Mouse (Mus musculus) midbrain, embryonic 14.5 days (tissue): ENCODE measurements at regions not wholly inside any gene's neighbourhood (a gene's known extent, or its start where the extent isn't known, plus 50 kb on each side); places are given as distances from the start of the nearest gene placed in this dataset.
"Not testable (repeated sequence)": the region's sequence is repeated elsewhere in the genome, so short reads cannot be mapped to it uniquely, and the experiment has no call there.

Experiments used
- ATAC-seq: fragments of 200-750 bp; cut with Nextera tagmentation; 2 replicates; pipeline ENCODE4 v1.8.0; 2017; ENCODE audit warnings: moderate number of reproducible peaks, moderate library complexity; ENCODE audit not compliant: low FRiP score, low TSS enrichment
- DNase-seq: peaks from one replicate; pipeline ENCODE4 v3.0.0-alpha.2; 2015
- H3K27ac ChIP-seq: fragments of 300-500 bp; sonication (generic); replicated peaks from 2 replicates; pipeline ENCODE4 v1.5.1; 2014; ENCODE audit warnings: mild to moderate bottlenecking, low read depth, low read length, moderate library complexity
- H3K27me3 ChIP-seq: fragments of 300-500 bp; sonication (generic); 2 replicates; pipeline ENCODE4 v1.6.1; 2014; ENCODE audit warnings: low read length, control low read depth, mixed read lengths; ENCODE audit not compliant: control insufficient read depth, insufficient read depth
- H3K36me3 ChIP-seq: fragments of 300-500 bp; sonication (generic); 2 replicates; pipeline ENCODE4 v1.6.1; 2014; ENCODE audit warnings: low read length, control low read depth; ENCODE audit not compliant: control insufficient read depth, insufficient read depth
- H3K4me1 ChIP-seq: fragments of 300-500 bp; sonication (generic); 2 replicates; pipeline ENCODE4 v1.6.1; 2014; ENCODE audit warnings: mild to moderate bottlenecking, antibody characterized with exemption, low read length, control low read depth; ENCODE audit not compliant: control insufficient read depth, insufficient read depth
- H3K4me2 ChIP-seq: fragments of 300-500 bp; sonication (generic); 2 replicates; pipeline ENCODE4 v1.6.1; 2014; ENCODE audit warnings: mild to moderate bottlenecking, low read length, moderate library complexity
- H3K4me3 ChIP-seq: fragments of 300-500 bp; sonication (generic); replicated peaks from 2 replicates; pipeline ENCODE4 v1.5.1; 2014; ENCODE audit warnings: low read depth, low read length
- H3K9ac ChIP-seq: fragments of 300-500 bp; sonication (generic); replicated peaks from 2 replicates; pipeline ENCODE4 v1.6.1; 2014; ENCODE audit warnings: mild to moderate bottlenecking, low read length, moderate library complexity
- H3K9me3 ChIP-seq: fragments of 300-500 bp; sonication (generic); 2 replicates; pipeline ENCODE4 v1.6.1; 2016; ENCODE audit warnings: low read length, control low read depth, mixed read lengths; ENCODE audit not compliant: control insufficient read depth
- WGBS: fragments of 180-500 bp; shearing (Covaris S2); extraction: QIAGEN DNeasy Blood & Tissue Kit; methylation state at CpG from one replicate; pipeline ENCODE4 v1.1.7; 2014; 5-methylcytosine and 5-hydroxymethylcytosine counted together

DNA sequence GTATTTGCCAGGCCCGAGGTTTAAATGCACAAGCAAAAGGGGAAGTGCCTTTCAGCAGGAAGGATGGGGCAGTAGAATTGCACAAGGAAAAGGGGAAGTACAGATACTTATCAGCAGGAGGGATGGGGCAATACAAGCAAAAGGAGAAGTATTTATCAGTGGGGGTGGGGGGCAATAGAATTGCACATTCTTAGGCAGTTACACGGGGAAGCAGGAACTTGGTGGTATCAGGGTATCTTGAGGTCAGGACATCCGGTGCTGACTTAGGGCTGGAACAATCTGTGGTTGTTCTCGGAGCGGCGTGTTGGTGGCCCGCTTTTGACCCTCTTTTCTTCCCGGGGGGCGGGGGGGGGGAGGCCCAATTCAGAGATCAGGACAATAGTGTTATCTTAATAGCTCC, 112.4 kb upstream of the Tmem150c start:
- not testable (repeated sequence) for H3K4me2 ChIP-seq, ATAC-seq, H3K36me3 ChIP-seq, H3K4me1 ChIP-seq, H3K27ac ChIP-seq, H3K4me3 ChIP-seq, DNase-seq, H3K9me3 ChIP-seq, H3K27me3 ChIP-seq, H3K9ac ChIP-seq
- WGBS, result 86% methylated on average over 9 of the region's 9 CpGs

GRCm38 (mm10) chr5:100270841-100271686, 111.5 kb upstream of the Tmem150c start:
- Histone ChIP-seq H3K27ac (no peak overlapping the region), H3K36me3 (no peaks in the 10 kb centered on the region), H3K4me1 (no peaks in the 10 kb centered on the region), H3K9ac (no peak overlapping the region), H3K4me2 (no peak overlapping the region), H3K4me3 (no peak overlapping the region), H3K9me3 (no peaks in the 10 kb centered on the region), H3K27me3 (no peaks in the 10 kb centered on the region)
- no peak for ATAC-seq
- WGBS, result 45% methylated on average over 12 of the region's 12 CpGs
- DNase-seq, result peak; percentile 50

DNA sequence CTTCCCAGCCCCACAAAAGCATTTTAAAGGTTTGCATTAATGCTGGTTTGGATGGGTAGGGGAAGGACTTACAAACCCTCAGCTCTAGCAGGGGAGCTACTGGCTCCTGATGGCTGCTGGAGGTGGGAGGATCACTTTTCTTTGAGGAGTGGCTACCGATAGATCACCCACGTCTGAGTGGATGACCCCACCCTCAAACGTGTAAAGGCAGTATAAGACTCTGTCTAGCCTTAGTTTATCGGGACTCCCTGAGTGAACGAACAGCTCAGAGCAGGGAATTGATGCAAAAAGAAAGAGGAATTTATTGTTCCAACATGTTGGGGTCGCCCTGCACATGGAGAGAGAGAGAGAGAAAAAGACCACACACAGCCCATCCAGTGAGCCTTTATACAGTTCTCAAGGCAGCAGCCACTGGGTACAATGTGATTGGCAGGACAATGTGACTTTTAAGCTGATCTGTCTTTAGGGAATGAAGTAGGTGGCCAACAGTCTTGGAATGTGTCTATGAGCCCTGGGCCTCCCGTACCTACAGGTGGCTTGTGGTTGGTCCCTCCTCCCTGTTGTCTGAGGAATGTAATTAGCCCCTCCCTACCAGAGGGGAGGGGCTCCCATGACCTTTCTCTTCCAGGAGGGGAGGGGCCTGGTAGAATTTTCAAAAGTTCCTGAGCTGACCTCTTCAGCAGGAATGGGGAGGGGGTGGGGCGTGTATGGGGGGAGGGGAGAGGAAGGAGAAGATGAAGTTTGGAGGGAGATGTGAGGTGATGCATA, 108.7 kb upstream of the Tmem150c start:
- no peak overlapping the region for H3K4me3 ChIP-seq
- no peaks in the 10 kb centered on the region for H3K9me3 ChIP-seq
- no peak overlapping the region for H3K4me2 ChIP-seq
- H3K4me1 ChIP-seq, result no peaks in the 10 kb centered on the region
- WGBS, result 64% methylated on average over 8 of the region's 8 CpGs
- H3K27me3 ChIP-seq, result no peaks in the 10 kb centered on the region
- no peaks in the 10 kb centered on the region for H3K36me3 ChIP-seq
- DNase-seq, result no peak
- no peak overlapping the region for H3K9ac ChIP-seq
- no peak for ATAC-seq
- H3K27ac ChIP-seq, result no peak overlapping the region

GRCm38 (mm10) chr5:100266671-100267510, 107.3 kb upstream of the Tmem150c start:
- H3K36me3 ChIP-seq, result no peaks in the 10 kb centered on the region
- H3K9me3 ChIP-seq, result no peaks in the 10 kb centered on the region
- no peaks in the 10 kb centered on the region for H3K4me1 ChIP-seq
- H3K27ac ChIP-seq, result no peak overlapping the region
- no peaks in the 10 kb centered on the region for H3K27me3 ChIP-seq
- H3K9ac ChIP-seq, result no peak overlapping the region
- 69% methylated on average over 17 of the region's 17 CpGs for WGBS
- H3K4me3 ChIP-seq, result no peak overlapping the region
- ATAC-seq, result no peak
- DNase-seq, result no peak
- H3K4me2 ChIP-seq, result no peak overlapping the region

DNA sequence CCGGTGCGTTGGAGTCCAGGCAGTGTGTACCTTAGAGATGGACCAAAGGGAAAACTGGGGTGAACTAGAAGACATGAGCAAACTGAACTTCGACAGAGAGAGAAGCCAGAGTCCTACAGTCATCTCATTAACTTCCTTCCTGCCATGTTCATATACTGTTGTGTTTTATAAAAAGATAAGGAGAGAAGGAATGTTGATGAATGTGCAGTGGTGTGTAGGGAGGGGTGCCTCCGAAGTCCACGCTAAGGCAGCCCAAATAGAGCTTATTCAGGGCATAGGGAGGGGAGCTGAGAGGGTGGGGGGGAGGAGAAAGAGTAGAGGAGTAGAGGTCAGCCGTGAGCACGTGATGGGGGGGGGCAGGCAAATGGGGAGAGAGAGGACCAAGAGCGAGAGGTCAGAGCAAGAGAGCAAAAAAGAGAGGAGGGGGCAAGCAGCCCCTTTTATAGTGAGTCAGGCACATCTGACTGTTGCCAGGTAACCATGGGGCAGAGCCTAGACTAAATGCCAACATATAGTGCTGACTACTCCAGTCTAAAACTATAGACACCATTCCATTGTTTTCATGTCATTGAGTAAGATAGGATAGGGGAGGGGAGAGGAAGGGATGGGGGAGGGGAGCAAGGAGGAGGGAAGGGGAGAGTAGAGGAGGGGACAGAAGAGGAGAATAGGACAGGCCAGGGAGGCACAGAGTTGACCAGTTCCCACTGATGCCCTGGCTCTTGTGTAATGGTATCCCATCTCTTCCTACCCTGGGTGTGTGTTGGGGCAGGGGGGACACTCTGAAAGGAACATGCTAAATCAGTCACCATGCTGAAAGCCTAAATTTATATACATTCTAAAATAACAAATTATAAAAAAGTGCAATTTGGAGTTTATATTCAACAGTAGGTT, 100.4 kb upstream of the Tmem150c start:
- Histone ChIP-seq H3K9ac (no peak overlapping the region), H3K27ac (no peak overlapping the region), H3K4me1 (no peaks in the 10 kb centered on the region), H3K4me3 (no peak overlapping the region), H3K9me3 (no peaks in the 10 kb centered on the region), H3K36me3 (no peaks in the 10 kb centered on the region), H3K27me3 (no peaks in the 10 kb centered on the region), H3K4me2 (no peak overlapping the region)
- DNase-seq (no peak), ATAC-seq (no peak)
- WGBS, result 55% methylated on average over 8 of the region's 8 CpGs

- Histone ChIP-seq H3K9me3 (no peaks in the 10 kb centered on the region), H3K4me2 (no peak overlapping the region), H3K9ac (no peak overlapping the region), H3K27ac (no peak overlapping the region; the same call in 1 of the 2 replicates), H3K4me3 (no peak overlapping the region), H3K4me1 (no peaks in the 10 kb centered on the region), H3K36me3 (no peaks in the 10 kb centered on the region), H3K27me3 (no peaks in the 10 kb centered on the region)
- DNase-seq (peak; percentile 69), ATAC-seq (no peak)
- 67% methylated on average over 12 of the region's 12 CpGs for WGBS
These were observed 99.5 kb upstream of the Tmem150c start for GRCm38 (mm10) chr5:100258952-100259710.

GRCm38 (mm10) chr5:100255276-100255675, 95.7 kb upstream of the Tmem150c start:
- DNase-seq (no peak), ATAC-seq (no peak)
- no peak overlapping the region for H3K9ac ChIP-seq
- H3K4me1 ChIP-seq, result no peaks in the 10 kb centered on the region
- H3K4me2 ChIP-seq, result no peak overlapping the region
- no peaks in the 10 kb centered on the region for H3K36me3 ChIP-seq
- H3K4me3 ChIP-seq, result no peak overlapping the region
- WGBS, result 93% methylated on average over 9 of the region's 9 CpGs
- H3K27me3 ChIP-seq, result no peaks in the 10 kb centered on the region
- H3K9me3 ChIP-seq, result no peaks in the 10 kb centered on the region
- H3K27ac ChIP-seq, result no peak overlapping the region
